Mouse (Mus musculus): ENCODE measurements at regions not wholly inside any gene's neighbourhood (a gene's known extent, or its start where the extent isn't known, plus 50 kb on each side); places are given as distances from the start of the nearest gene placed in this dataset.
A peak's percentile ranks its signal among the peaks of the same experiment; 100 is the strongest.

DNA sequence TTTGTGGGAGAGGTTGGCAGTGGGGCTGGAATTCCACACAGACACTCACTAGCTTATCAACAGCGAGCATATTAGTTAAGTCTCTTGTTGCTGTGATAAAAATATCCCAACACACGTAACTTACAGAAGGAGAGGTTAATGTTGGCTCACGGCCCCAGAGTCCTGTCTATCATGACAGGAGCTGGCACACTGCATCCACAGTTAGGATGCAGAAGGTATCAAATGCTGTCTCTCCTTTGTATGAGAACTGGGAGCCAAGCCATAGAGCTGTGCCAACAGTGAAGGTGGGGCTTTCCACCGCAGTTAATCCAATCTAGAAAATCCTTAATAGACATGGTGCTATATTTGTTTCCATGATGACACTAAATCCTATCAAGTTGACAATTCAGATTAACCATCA is 288.9 kb upstream of the Man1a start:
- no peaks in the 10 kb centered on the region for H3K27me3 ChIP-seq (ENCODE audit: control insufficient read depth, insufficient read depth, low read length)
- peak; percentile 14 for DNase-seq (ENCODE audit: low spot score)
- TF ChIP-seq EP300 (IDR thresholded peaks at IDR 0.05; ENCODE audit: low read depth) (no peak), CTCF (IDR thresholded peaks at IDR 0.05; ENCODE audit: low read depth) (no peak)
- 0 out of 2 replicates have a peak overlapping the region, but pooled peaks have one; percentile 7 for H3K27ac ChIP-seq (ENCODE audit: low read depth)
- H3K4me2 ChIP-seq (ENCODE audit: low read depth, low read length): no peak overlapping the region
- H3K4me3 ChIP-seq (ENCODE audit: low read depth, low read length): no peak overlapping the region
- no peaks in the 10 kb centered on the region for H3K9me3 ChIP-seq (replicated peaks; ENCODE audit: control insufficient read depth, low read length)
- ATAC-seq (ENCODE audit: insufficient read depth, low read depth): no peak
- peaks cover 11% of the 10 kb centered on the region for H3K4me1 ChIP-seq (ENCODE audit: control insufficient read depth, insufficient read depth)
- 22% methylated on average over 4 of the region's 4 CpGs for WGBS
- no peaks in the 10 kb centered on the region for H3K36me3 ChIP-seq (replicated peaks; ENCODE audit: control insufficient read depth, insufficient read depth, low read length)
- H3K9ac ChIP-seq (replicated peaks; ENCODE audit: low read depth, low read length): no peak overlapping the region

DNA sequence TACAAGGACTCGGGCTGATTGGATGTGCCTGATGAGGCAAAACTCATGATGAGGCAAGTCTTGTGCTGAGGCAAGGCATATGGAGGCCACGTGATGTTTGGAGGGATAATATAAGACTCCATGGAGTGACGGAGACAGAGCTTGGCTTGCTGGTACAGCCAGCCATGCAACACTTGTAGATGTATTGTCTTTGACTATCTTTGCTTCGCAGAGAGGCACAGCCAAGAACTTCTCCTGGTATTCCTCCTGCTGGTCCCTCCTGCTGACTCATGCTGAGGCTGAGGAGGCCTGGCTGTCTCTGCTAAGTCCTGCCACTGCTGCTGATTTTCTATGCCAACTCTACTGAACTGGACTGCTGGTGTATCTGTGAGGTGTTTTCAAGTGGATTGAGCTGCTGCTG is 260.8 kb upstream of the Man1a start:
- H3K4me3 ChIP-seq (ENCODE audit: low read depth, low read length): no peak overlapping the region
- no peaks in the 10 kb centered on the region for H3K9me3 ChIP-seq (replicated peaks; ENCODE audit: control insufficient read depth, low read length)
- no peaks in the 10 kb centered on the region for H3K4me1 ChIP-seq (ENCODE audit: control insufficient read depth, insufficient read depth)
- no peak for ATAC-seq (ENCODE audit: insufficient read depth, low read depth)
- H3K27ac ChIP-seq (ENCODE audit: low read depth): no peak overlapping the region
- no peak overlapping the region for H3K4me2 ChIP-seq (ENCODE audit: low read depth, low read length)
- H3K27me3 ChIP-seq (ENCODE audit: control insufficient read depth, insufficient read depth, low read length): no peaks in the 10 kb centered on the region
- 72% methylated on average over 4 of the region's 4 CpGs for WGBS
- TF ChIP-seq CTCF (IDR thresholded peaks at IDR 0.05; ENCODE audit: low read depth) (no peak), EP300 (IDR thresholded peaks at IDR 0.05; ENCODE audit: low read depth) (no peak)
- no peaks in the 10 kb centered on the region for H3K36me3 ChIP-seq (replicated peaks; ENCODE audit: control insufficient read depth, insufficient read depth, low read length)
- DNase-seq (ENCODE audit: low spot score): no peak
- H3K9ac ChIP-seq (replicated peaks; ENCODE audit: low read depth, low read length): no peak overlapping the region
